Mouse (Mus musculus) left cerebral cortex, adult 8-10 months (tissue): ENCODE results near the gene Hspb2. TPM values are rescaled to one million over a fixed set of nuclear protein-coding genes. Genes with fewer than 3 reads are reported as not detected.

Source experiments
- DNase-seq, 2 experiments: peaks; one replicate each; pipeline ENCODE4 v3.0.0; 2022; ENCODE audit warnings: low spot score in 2 of 2
- total RNA-seq, 4 experiments: library from RNA; stranded (reverse); gene quantifications; 2 replicates each; pipeline ENCODE4 v1.2.4; 2022

The Hspb2 gene
- total RNA-seq, 4 experiments from 2014 or later: 0.74 to 2.4 (median 1.9) TPM

DNA sequence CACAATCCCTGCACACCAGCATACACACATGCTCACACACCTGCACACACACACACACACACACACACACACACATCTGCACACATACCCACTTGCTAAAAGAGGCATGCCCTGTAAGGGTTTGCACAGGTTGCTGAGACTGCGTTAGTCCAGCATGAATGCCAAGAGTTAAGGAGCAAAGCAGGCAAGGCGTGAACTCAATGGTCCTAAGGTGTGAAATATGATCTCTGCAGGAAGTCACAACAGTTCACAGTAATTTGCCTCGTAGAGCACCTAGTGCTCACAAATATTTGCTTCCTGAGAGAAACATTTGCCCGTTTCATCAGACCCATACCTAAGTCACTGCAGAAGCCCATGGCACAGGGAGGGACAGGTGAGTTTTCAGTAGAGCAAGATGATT is 38.0 kb downstream of the Hspb2 start:
- no peak for DNase-seq

DNA sequence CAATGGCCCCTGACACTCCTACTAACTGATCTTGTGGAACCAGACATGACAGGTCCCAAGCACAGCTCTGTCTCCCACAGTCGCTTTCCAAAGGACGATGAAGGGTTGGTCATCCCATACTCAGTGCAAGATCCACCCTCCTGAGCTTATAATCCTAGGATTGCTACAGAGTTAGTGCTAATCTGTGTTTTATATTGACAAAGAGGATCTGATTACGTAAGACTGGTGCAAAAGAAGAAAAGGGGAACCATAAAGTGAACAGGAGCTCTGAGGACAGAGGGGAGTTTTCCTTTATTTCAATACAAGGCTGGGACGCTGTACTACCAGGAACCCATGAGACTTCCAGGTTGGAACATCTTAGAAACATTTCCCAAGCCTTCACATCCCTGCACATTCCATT is 40.8 kb downstream of the Hspb2 start:
- DNase-seq: no peak

DNA sequence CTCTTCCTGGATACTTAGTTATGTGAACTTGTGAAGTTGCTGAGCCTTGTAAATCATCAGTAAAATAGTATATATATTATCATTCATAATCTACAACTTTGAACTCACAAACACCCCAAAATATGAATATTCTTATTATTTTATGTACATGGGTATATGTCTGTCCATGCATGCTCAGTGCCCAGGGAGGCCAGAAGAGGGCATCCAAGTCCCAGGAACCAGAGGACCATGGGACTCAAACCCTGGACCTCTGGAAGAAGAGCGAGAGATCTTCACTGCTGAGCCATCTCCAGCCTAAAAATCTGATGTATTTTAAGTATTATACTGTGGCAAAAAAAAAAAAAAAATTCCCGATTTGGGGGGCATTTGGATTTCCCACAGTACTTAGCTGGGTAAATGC is 43.0 kb downstream of the Hspb2 start:
- no peak for DNase-seq

DNA sequence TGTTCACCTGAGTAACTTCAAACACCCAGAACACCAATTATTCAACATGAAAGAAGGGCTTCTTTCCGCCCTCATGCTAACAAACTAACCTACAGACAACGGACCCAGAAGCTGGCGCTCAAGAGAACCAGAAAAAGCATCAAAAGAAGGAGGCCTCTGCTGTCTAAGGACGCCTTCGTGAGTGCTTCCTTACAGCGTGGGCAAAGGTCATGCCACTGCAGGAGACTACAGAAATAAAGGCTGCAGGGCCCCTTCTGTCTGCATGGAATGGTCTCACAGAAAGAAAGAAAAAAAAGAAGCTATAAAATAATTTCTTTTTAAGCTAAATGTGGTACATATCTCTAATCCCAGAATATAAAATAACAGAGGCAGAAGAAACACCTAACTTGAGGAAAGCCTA is 47.2 kb downstream of the Hspb2 start:
- no peak for DNase-seq

Other genes starting within 250 kb of the Hspb2 start
- gene Pts, start 223.6 kb downstream of the Hspb2 start, total RNA-seq: 10 to 100 TPM; 28.2 to 31.7 (median 29.5) TPM
- gene Il18, start 197.5 kb downstream of the Hspb2 start, total RNA-seq: 10 to 100 TPM; 20.2 to 26.5 (median 25.1) TPM
- 1 to 10 TPM; 4.1 to 4.8 (median 4.4) TPM for gene Bco2, start 197.2 kb downstream of the Hspb2 start, total RNA-seq
- gene Tex12, start 191.0 kb downstream of the Hspb2 start, total RNA-seq: not detected
- gene Sdhd, start 148.5 kb downstream of the Hspb2 start, total RNA-seq: 100 to 1,000 TPM; 102 to 113 (median 109) TPM
- gene Timm8b, start 148.4 kb downstream of the Hspb2 start, total RNA-seq: 100 to 1,000 TPM; 195 to 210 (median 203) TPM
- gene Pih1d2, start 135.0 kb downstream of the Hspb2 start, total RNA-seq: 1 to 10 TPM; 2.3 to 4.4 (median 3.2) TPM
- 10 to 100 TPM; 19.5 to 20.4 (median 20.2) TPM for gene Nkapd1, start 134.9 kb downstream of the Hspb2 start, total RNA-seq
- gene Dlat, start 92.6 kb downstream of the Hspb2 start, total RNA-seq: 100 to 1,000 TPM; 110 to 123 (median 118) TPM
- 10 to 100 TPM; 67.0 to 85.3 (median 71.8) TPM for gene Dixdc1, start 12.8 kb downstream of the Hspb2 start, total RNA-seq
- 1 to 10 TPM; 2.7 to 3.7 (median 3.1) TPM for gene 2310030G06Rik, start 5.8 kb downstream of the Hspb2 start, total RNA-seq
- gene Cryab, start 1.0 kb downstream of the Hspb2 start, total RNA-seq: 100 to 1,000 TPM; 157 to 185 (median 170) TPM
- 1 to 10 TPM; 5.3 to 6.6 (median 5.8) TPM for gene Fdxacb1, start 15.9 kb upstream of the Hspb2 start, total RNA-seq
- 10 to 100 TPM; 26.1 to 31.9 (median 29.0) TPM for gene Alg9, start 22.7 kb upstream of the Hspb2 start, total RNA-seq
- gene 1110032A03Rik, start 23.2 kb upstream of the Hspb2 start, total RNA-seq: 10 to 100 TPM; 32.3 to 39.7 (median 34.1) TPM
- 10 to 100 TPM; 13.5 to 19.2 (median 16.8) TPM for gene Ppp2r1b, start 92.9 kb upstream of the Hspb2 start, total RNA-seq